Mouse (Mus musculus): ENCODE measurements at regions not wholly inside any gene's neighbourhood (a gene's known extent, or its start where the extent isn't known, plus 50 kb on each side); places are given as distances from the start of the nearest gene placed in this dataset.

DNA sequence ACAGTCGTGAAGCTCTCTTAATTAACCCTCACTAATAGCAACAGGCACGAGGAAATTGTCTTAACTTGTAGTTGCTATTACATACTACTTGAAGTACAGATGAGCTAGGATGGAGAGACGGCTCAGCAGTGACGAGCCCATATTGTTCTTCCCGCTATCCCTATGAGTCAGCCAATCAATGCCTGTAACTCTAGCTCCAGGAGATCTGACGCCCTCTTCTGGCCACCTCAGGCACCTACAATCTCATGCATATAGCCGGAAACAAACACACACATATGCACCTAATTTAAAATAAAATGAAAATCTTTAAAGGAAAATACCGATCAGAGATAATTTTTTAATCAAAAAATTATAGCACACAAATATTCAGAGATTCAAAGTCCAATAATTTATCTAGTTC lies 125.3 kb upstream of the Fn1 start:
- H3K9me3 ChIP-seq, result no peaks in the 10 kb centered on the region
- no peaks in the 10 kb centered on the region for H3K4me1 ChIP-seq
- H3K4me3 ChIP-seq, result no peak overlapping the region
- no peak overlapping the region for H3K9ac ChIP-seq
- H3K27me3 ChIP-seq (replicated peaks), result no peaks in the 10 kb centered on the region
- ATAC-seq (ENCODE audit: low FRiP score, low read depth), result no peak
- no peak overlapping the region for H3K27ac ChIP-seq
- H3K36me3 ChIP-seq, result no peaks in the 10 kb centered on the region
- no peak overlapping the region for H3K4me2 ChIP-seq (replicated peaks)
- 89% methylated on average over 8 of the region's 8 CpGs for WGBS

GRCm38 (mm10) chr1:71775865-71776501 lies 123.0 kb upstream of the Fn1 start:
- no peak overlapping the region for H3K4me2 ChIP-seq (replicated peaks)
- no peak overlapping the region for H3K27ac ChIP-seq
- H3K36me3 ChIP-seq, result no peaks in the 10 kb centered on the region
- 84% methylated on average over 19 of the region's 19 CpGs for WGBS
- no peaks in the 10 kb centered on the region for H3K27me3 ChIP-seq (replicated peaks)
- ATAC-seq (ENCODE audit: low FRiP score, low read depth), result no peak
- H3K9me3 ChIP-seq, result no peaks in the 10 kb centered on the region
- no peak overlapping the region for H3K9ac ChIP-seq
- no peak overlapping the region for H3K4me3 ChIP-seq
- H3K4me1 ChIP-seq, result no peaks in the 10 kb centered on the region

- ATAC-seq (ENCODE audit: low FRiP score, low read depth), result no peak
- Histone ChIP-seq H3K9me3 (no peaks in the 10 kb centered on the region), H3K27me3 (replicated peaks) (no peaks in the 10 kb centered on the region), H3K27ac (no peak overlapping the region), H3K4me1 (no peaks in the 10 kb centered on the region), H3K4me2 (replicated peaks) (no peak overlapping the region), H3K9ac (no peak overlapping the region), H3K36me3 (no peaks in the 10 kb centered on the region), H3K4me3 (no peak overlapping the region)
- WGBS, result 79% methylated on average over 2 of the region's 2 CpGs
Measured at GRCm38 (mm10) chr1:71772526-71772925, 119.5 kb upstream of the Fn1 start.

GRCm38 (mm10) chr1:71771798-71772197 lies 118.8 kb upstream of the Fn1 start:
- Histone ChIP-seq H3K4me2 (replicated peaks) (no peak overlapping the region), H3K4me3 (no peak overlapping the region), H3K36me3 (no peaks in the 10 kb centered on the region), H3K9ac (no peak overlapping the region), H3K4me1 (no peaks in the 10 kb centered on the region), H3K27ac (no peak overlapping the region), H3K9me3 (no peaks in the 10 kb centered on the region), H3K27me3 (replicated peaks) (no peaks in the 10 kb centered on the region)
- 93% methylated on average over 6 of the region's 6 CpGs for WGBS
- ATAC-seq (ENCODE audit: low FRiP score, low read depth), result no peak

DNA sequence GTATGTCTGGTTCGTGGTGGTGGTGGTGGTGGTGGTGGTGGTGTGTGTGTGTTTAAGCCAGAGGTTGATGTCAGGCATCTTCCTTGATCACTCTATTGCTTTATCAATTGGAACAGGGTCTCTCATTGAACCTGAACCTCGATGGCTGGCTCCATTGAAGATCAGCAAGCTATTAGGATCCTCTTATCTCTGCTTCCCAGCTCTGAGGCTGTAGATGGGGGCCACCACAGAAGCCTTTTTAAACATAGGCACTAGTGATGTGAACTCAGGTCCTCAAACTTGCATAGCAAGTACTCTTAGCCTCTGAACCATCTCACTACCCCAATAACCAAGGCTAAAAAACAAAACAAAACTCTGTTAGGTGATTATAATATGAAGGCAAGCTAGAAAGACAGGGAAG lies 116.6 kb upstream of the Fn1 start:
- Histone ChIP-seq H3K4me3 (no peak overlapping the region), H3K4me1 (no peaks in the 10 kb centered on the region), H3K4me2 (replicated peaks) (no peak overlapping the region), H3K9me3 (no peaks in the 10 kb centered on the region), H3K9ac (no peak overlapping the region), H3K36me3 (no peaks in the 10 kb centered on the region), H3K27me3 (replicated peaks) (no peaks in the 10 kb centered on the region), H3K27ac (no peak overlapping the region)
- ATAC-seq (ENCODE audit: low FRiP score, low read depth), result no peak
- 72% methylated on average over 2 of the region's 2 CpGs for whole genome bisulfite sequencing

DNA sequence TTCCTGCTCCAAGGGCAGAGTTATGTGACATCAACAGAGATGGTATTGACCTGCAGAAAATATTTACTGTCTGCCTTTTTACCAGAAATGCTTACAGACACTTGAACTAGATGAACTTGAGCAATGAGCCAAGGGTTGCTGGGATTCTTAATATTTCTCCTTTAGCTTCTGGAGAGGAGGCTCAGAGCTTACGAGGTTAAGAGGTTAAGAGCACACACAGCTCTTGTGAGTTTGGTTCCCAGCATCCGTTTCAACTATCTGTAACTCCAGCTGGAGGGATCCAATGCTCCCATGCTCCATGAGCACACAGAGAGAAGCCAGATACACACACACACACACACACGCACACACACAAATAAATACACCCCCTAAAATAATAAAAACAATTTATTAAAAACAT lies 114.7 kb upstream of the Fn1 start:
- Histone ChIP-seq H3K4me1 (no peaks in the 10 kb centered on the region), H3K27me3 (replicated peaks) (no peaks in the 10 kb centered on the region), H3K36me3 (no peaks in the 10 kb centered on the region), H3K27ac (no peak overlapping the region), H3K9ac (no peak overlapping the region), H3K9me3 (no peaks in the 10 kb centered on the region), H3K4me3 (no peak overlapping the region), H3K4me2 (replicated peaks) (no peak overlapping the region)
- no peak for ATAC-seq (ENCODE audit: low FRiP score, low read depth)
- 85% methylated on average over 3 of the region's 3 CpGs for WGBS

GRCm38 (mm10) chr1:71767076-71767475 lies 114.1 kb upstream of the Fn1 start:
- Histone ChIP-seq H3K9ac (no peak overlapping the region), H3K36me3 (no peaks in the 10 kb centered on the region), H3K9me3 (no peaks in the 10 kb centered on the region), H3K27me3 (replicated peaks) (no peaks in the 10 kb centered on the region), H3K4me2 (replicated peaks) (no peak overlapping the region), H3K4me3 (no peak overlapping the region), H3K4me1 (no peaks in the 10 kb centered on the region), H3K27ac (no peak overlapping the region)
- ATAC-seq (ENCODE audit: low FRiP score, low read depth), result no peak
- 73% methylated on average over 5 of the region's 5 CpGs for WGBS

- no peak for ATAC-seq (ENCODE audit: low FRiP score, low read depth)
- H3K27me3 ChIP-seq (replicated peaks), result no peaks in the 10 kb centered on the region
- H3K4me3 ChIP-seq, result no peak overlapping the region
- no peak overlapping the region for H3K27ac ChIP-seq
- no peaks in the 10 kb centered on the region for H3K9me3 ChIP-seq
- H3K4me2 ChIP-seq (replicated peaks), result no peak overlapping the region
- 80% methylated on average over 6 of the region's 6 CpGs for WGBS
- H3K4me1 ChIP-seq, result no peaks in the 10 kb centered on the region
- no peaks in the 10 kb centered on the region for H3K36me3 ChIP-seq
- H3K9ac ChIP-seq, result no peak overlapping the region
Measured at GRCm38 (mm10) chr1:71764951-71765350, 112.0 kb upstream of the Fn1 start.

DNA sequence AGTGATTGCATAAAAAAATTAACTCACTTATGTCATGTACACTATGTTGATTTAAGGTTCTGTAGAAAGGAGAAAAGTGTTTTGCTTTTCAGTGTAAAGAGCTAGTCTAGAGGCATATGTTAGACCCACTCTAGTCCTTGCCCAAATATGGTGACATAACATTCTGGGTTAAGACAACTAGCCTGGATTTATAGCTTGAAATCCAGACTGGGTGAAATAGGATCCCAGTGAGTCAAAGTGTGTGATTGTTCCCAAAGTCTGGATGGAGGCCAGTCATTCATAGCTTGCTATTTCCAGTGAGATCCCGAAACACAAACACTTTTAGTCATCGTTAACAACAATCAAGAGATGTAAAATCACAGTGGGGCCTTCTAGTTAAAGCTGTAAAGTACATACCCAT lies 110.5 kb upstream of the Fn1 start:
- WGBS, result 58% methylated on average over 2 of the region's 2 CpGs
- H3K27me3 ChIP-seq (replicated peaks), result no peaks in the 10 kb centered on the region
- H3K4me3 ChIP-seq, result no peak overlapping the region
- H3K4me2 ChIP-seq (replicated peaks), result no peak overlapping the region
- no peaks in the 10 kb centered on the region for H3K36me3 ChIP-seq
- no peak for ATAC-seq (ENCODE audit: low FRiP score, low read depth)
- no peaks in the 10 kb centered on the region for H3K4me1 ChIP-seq
- no peak overlapping the region for H3K9ac ChIP-seq
- H3K27ac ChIP-seq, result no peak overlapping the region
- no peaks in the 10 kb centered on the region for H3K9me3 ChIP-seq

GRCm38 (mm10) chr1:71760342-71760741 lies 107.3 kb upstream of the Fn1 start:
- no peaks in the 10 kb centered on the region for H3K4me1 ChIP-seq
- no peaks in the 10 kb centered on the region for H3K36me3 ChIP-seq
- WGBS, result 75% methylated on average over 2 of the region's 2 CpGs
- no peak overlapping the region for H3K4me2 ChIP-seq (replicated peaks)
- H3K27ac ChIP-seq, result no peak overlapping the region
- H3K9ac ChIP-seq, result no peak overlapping the region
- no peaks in the 10 kb centered on the region for H3K9me3 ChIP-seq
- no peaks in the 10 kb centered on the region for H3K27me3 ChIP-seq (replicated peaks)
- ATAC-seq (ENCODE audit: low FRiP score, low read depth), result no peak
- H3K4me3 ChIP-seq, result no peak overlapping the region

- Histone ChIP-seq H3K4me1 (no peaks in the 10 kb centered on the region), H3K27ac (no peak overlapping the region), H3K4me2 (replicated peaks) (no peak overlapping the region), H3K4me3 (no peak overlapping the region), H3K9ac (no peak overlapping the region), H3K36me3 (no peaks in the 10 kb centered on the region), H3K9me3 (no peaks in the 10 kb centered on the region; the same call in none of the 2 replicates), H3K27me3 (replicated peaks) (no peaks in the 10 kb centered on the region)
- 63% methylated on average over 5 of the region's 5 CpGs for WGBS
- ATAC-seq (ENCODE audit: low FRiP score, low read depth), result no peak
Measured at GRCm38 (mm10) chr1:71757236-71757635, 104.2 kb upstream of the Fn1 start.

- no peak overlapping the region for H3K9ac ChIP-seq
- H3K27ac ChIP-seq, result no peak overlapping the region
- no peaks in the 10 kb centered on the region for H3K36me3 ChIP-seq
- no peak overlapping the region for H3K4me3 ChIP-seq
- H3K27me3 ChIP-seq (replicated peaks), result no peaks in the 10 kb centered on the region
- no peak overlapping the region for H3K4me2 ChIP-seq (replicated peaks)
- no peak for ATAC-seq (ENCODE audit: low FRiP score, low read depth)
- H3K4me1 ChIP-seq, result no peaks in the 10 kb centered on the region
- 82% methylated on average over 2 of the region's 2 CpGs for WGBS
- H3K9me3 ChIP-seq, result no peaks in the 10 kb centered on the region; the same call in none of the 2 replicates
Measured at GRCm38 (mm10) chr1:71756159-71756558, 103.2 kb upstream of the Fn1 start.

- 82% methylated on average over 9 of the region's 9 CpGs for WGBS
- H3K36me3 ChIP-seq, result no peaks in the 10 kb centered on the region
- no peak overlapping the region for H3K9ac ChIP-seq
- no peaks in the 10 kb centered on the region; the same call in none of the 2 replicates for H3K9me3 ChIP-seq
- no peak overlapping the region for H3K27ac ChIP-seq
- ATAC-seq (ENCODE audit: low FRiP score, low read depth), result no peak
- no peak overlapping the region for H3K4me2 ChIP-seq (replicated peaks)
- no peaks in the 10 kb centered on the region for H3K4me1 ChIP-seq
- no peaks in the 10 kb centered on the region for H3K27me3 ChIP-seq (replicated peaks)
- no peak overlapping the region for H3K4me3 ChIP-seq
Measured at GRCm38 (mm10) chr1:71755435-71755834, 102.4 kb upstream of the Fn1 start.

All from neural tube, embryonic 12.5 days (tissue).